Comparison of ENCODE assay signal across 11 mouse cellular contexts in genomic region chr2:104864176-104864860, GRCm38 (mm10). TPM values are rescaled to one million over a fixed set of nuclear protein-coding genes. Genes with fewer than 3 reads are reported as not detected.
DNase-seq lines count a peak whose midpoint lies in the region.
"Had no signal": no experiment of that assay in that cellular context is flagged by ENCODE, and none has a peak within 500 bp of the region (broad histone marks: within the 10 kb centered on the region; RNA-seq: fewer than 3 reads in every experiment).

No protein-coding gene starts in this region.

- intact Hi-C loops in heart, postnatal 25 days (cut with DNase I): no loop called here
- intact Hi-C loops in left cerebral cortex, postnatal 4 days (cut with DNase I): no loop called here

- peak; percentile 89 for DNase-seq in heart, adult 11 months
- no peak for DNase-seq in heart, postnatal 25 days (ENCODE audit: low spot score)
- peak; percentile 41 for DNase-seq in 3134 (ENCODE audit: extremely low read depth, insufficient read length, low spot score)
- DNase-seq in adrenal gland, postnatal 36 days: peak; percentile 21 to 43
- peak; percentile 12 for DNase-seq in kidney, postnatal 10 days
- DNase-seq in retina, embryonic 14.5 days (ENCODE audit: low spot score): no peak
- no peak for DNase-seq in left cerebral cortex, postnatal 4 days
- no peak for DNase-seq in lung, postnatal 4 days
- DNase-seq: cerebellum, adult 2 months; thymus, adult 2 months had no signal

RNA-seq across cellular contexts. Expression of gene Ccdc73, which starts 3.3 kb away (rescaled TPM):
- total RNA-seq in heart, postnatal 25 days (2021): 1 to 10 TPM; 3.9 to 4.2 TPM
- 1 to 10 TPM; 3.7 to 5.3 TPM for total RNA-seq in adrenal gland, postnatal 36 days (2021)
- total RNA-seq in left cerebral cortex, postnatal 4 days (2021): 1 to 10 TPM in 1 of 2 experiments, not detected in 1; 3.5 TPM
- total RNA-seq: left cerebral cortex, postnatal 14 days had no signal

RNA-seq across cellular contexts. Expression of gene Prrg4, which starts 14.6 kb away (rescaled TPM):
- 1 to 10 TPM in 1 of 2 experiments, under 1 TPM in 1; 0.78 to 1.4 TPM for total RNA-seq in heart, postnatal 25 days (2021)
- total RNA-seq in adrenal gland, postnatal 36 days (2021): 10 to 100 TPM in 1 of 2 experiments, 1 to 10 TPM in 1; 4.1 to 31.2 TPM
- total RNA-seq in left cerebral cortex, postnatal 4 days (2021): under 1 TPM; 0.42 to 0.85 TPM

RNA-seq across cellular contexts. Expression of gene Qser1, which starts 47.8 kb away (rescaled TPM):
- 10 to 100 TPM; 26.7 to 27.7 TPM for total RNA-seq in heart, postnatal 25 days (2021)
- 10 to 100 TPM; 25.6 to 26.9 TPM for total RNA-seq in adrenal gland, postnatal 36 days (2021)
- 10 to 100 TPM; 23.4 to 25.6 TPM for total RNA-seq in left cerebral cortex, postnatal 4 days (2021)

Comparison
In these comparisons a context has a peak if more than half of its experiments do, and no peak if none do; other contexts are left out.
1. DNase-seq: peak in heart, adult 11 months (single experiment), 3134 (single experiment), adrenal gland, postnatal 36 days (2 of 2) and kidney, postnatal 10 days (single experiment); none in heart, postnatal 25 days (single experiment), retina, embryonic 14.5 days (single experiment), left cerebral cortex, postnatal 4 days (single experiment) and lung, postnatal 4 days (0 of 2).